Mouse (Mus musculus) hindbrain, embryonic 12.5 days (tissue): ENCODE results near the gene Ubl5. TPM values are rescaled to one million over a fixed set of nuclear protein-coding genes. Genes with fewer than 3 reads are reported as not detected.

ENCODE experiments used
- ATAC-seq: fragments of 200-750 bp; cut with Nextera tagmentation; 2 replicates; pipeline ENCODE4 v1.8.0; 2017; ENCODE audit warnings: moderate TSS enrichment; ENCODE audit not compliant: low FRiP score
- H3K27ac ChIP-seq: fragments of 300-500 bp; sonication (generic); 2 replicates; pipeline ENCODE4 v1.5.1; 2016; ENCODE audit warnings: mild to moderate bottlenecking
- H3K27me3 ChIP-seq: fragments of 300-500 bp; sonication (generic); 2 replicates; pipeline ENCODE4 v1.6.1; 2016; ENCODE audit warnings: mild to moderate bottlenecking
- H3K36me3 ChIP-seq: fragments of 300-500 bp; sonication (generic); 2 replicates; pipeline ENCODE4 v1.6.1; 2016; ENCODE audit warnings: mild to moderate bottlenecking
- H3K4me1 ChIP-seq: fragments of 300-500 bp; sonication (generic); 2 replicates; pipeline ENCODE4 v1.6.1; 2016
- H3K4me2 ChIP-seq: fragments of 300-500 bp; sonication (generic); replicated peaks from 2 replicates; pipeline ENCODE4 v1.6.1; 2016; ENCODE audit warnings: mild to moderate bottlenecking
- H3K4me3 ChIP-seq: fragments of 300-500 bp; sonication (generic); 2 replicates; pipeline ENCODE4 v1.5.1; 2016; ENCODE audit warnings: mild to moderate bottlenecking
- H3K9ac ChIP-seq: fragments of 300-500 bp; sonication (generic); 2 replicates; pipeline ENCODE4 v1.6.1; 2016; ENCODE audit warnings: mild to moderate bottlenecking, moderate library complexity
- H3K9me3 ChIP-seq: fragments of 300-500 bp; sonication (generic); replicated peaks from 2 replicates; pipeline ENCODE4 v1.6.1; 2016; ENCODE audit warnings: mild to moderate bottlenecking
- whole genome bisulfite sequencing: fragments of 180-500 bp; shearing (Covaris S2); methylation state at CpG from one replicate; pipeline ENCODE4 v1.1.7; 2016; 5-methylcytosine and 5-hydroxymethylcytosine counted together
- polyA plus RNA-seq: library from polyadenylated mRNA; unstranded; fragments of >200 nt; fragmentation: Nextera tagmentation; extraction: Ambion mirVana; gene quantifications from 2 replicates; pipeline ENCODE4 v1.2.1, GENCODE M21; 2016

Gene Ubl5
- polyA plus RNA-seq, 1 experiment from 2014 or later = 471 TPM

- Histone ChIP-seq H3K4me2 (no peak overlapping the region), H3K4me1 (peaks cover 20% of the 10 kb centered on the region), H3K27me3 (no peaks in the 10 kb centered on the region), H3K4me3 (no peak overlapping the region), H3K9ac (no peak overlapping the region), H3K36me3 (peaks cover 21% of the 10 kb centered on the region), H3K9me3 (no peaks in the 10 kb centered on the region), H3K27ac (no peak overlapping the region)
- no peak for ATAC-seq
- 89% methylated on average over 4 of the region's 4 CpGs for WGBS
Observed at GRCm38 (mm10) chr9:20639486-20639885, 3.2 kb upstream of the Ubl5 start.

- H3K9ac ChIP-seq = peak overlapping the region; percentile 88
- H3K9me3 ChIP-seq = no peaks in the 10 kb centered on the region
- H3K27me3 ChIP-seq = no peaks in the 10 kb centered on the region
- peak overlapping the region; percentile 98 for H3K4me2 ChIP-seq
- H3K4me3 ChIP-seq = peak overlapping the region; percentile 88
- 27% methylated on average over 6 of the region's 6 CpGs for WGBS
- peaks cover 31% of the 10 kb centered on the region for H3K4me1 ChIP-seq
- H3K36me3 ChIP-seq = peaks cover 26% of the 10 kb centered on the region
- H3K27ac ChIP-seq = 0 out of 2 replicates have a peak overlapping the region, but pooled peaks have one; percentile 93
- ATAC-seq = no peak
Observed at GRCm38 (mm10) chr9:20641501-20641900, 1.2 kb upstream of the Ubl5 start.

- Histone ChIP-seq H3K4me2 (peak overlapping the region; percentile 98), H3K9ac (peak overlapping the region; percentile 88), H3K9me3 (no peaks in the 10 kb centered on the region), H3K4me3 (peak overlapping the region; percentile 88), H3K36me3 (peaks cover 30% of the 10 kb centered on the region), H3K27me3 (no peaks in the 10 kb centered on the region), H3K27ac (peak overlapping the region; percentile 93), H3K4me1 (peaks cover 31% of the 10 kb centered on the region)
- 1% methylated on average over 30 of the region's 30 CpGs for WGBS
- ATAC-seq = peak; percentile 86
Observed at GRCm38 (mm10) chr9:20642896-20643466, 303 bp downstream of the Ubl5 start.

- H3K9me3 ChIP-seq = no peaks in the 10 kb centered on the region
- WGBS = 11% methylated on average over 13 of the region's 13 CpGs
- H3K36me3 ChIP-seq = peaks cover 30% of the 10 kb centered on the region
- H3K4me1 ChIP-seq = peaks cover 31% of the 10 kb centered on the region
- peak overlapping the region; percentile 93; the same call in 1 of the 2 replicates for H3K27ac ChIP-seq
- no peaks in the 10 kb centered on the region for H3K27me3 ChIP-seq
- no peak for ATAC-seq
- H3K9ac ChIP-seq = peak overlapping the region; percentile 88
- peak overlapping the region; percentile 88 for H3K4me3 ChIP-seq
- H3K4me2 ChIP-seq = peak overlapping the region; percentile 98
Observed at GRCm38 (mm10) chr9:20643781-20644180, 1.1 kb downstream of the Ubl5 start.

- peak; percentile 30 for ATAC-seq
- Histone ChIP-seq H3K36me3 (peaks cover 32% of the 10 kb centered on the region), H3K4me3 (peak within 1 kb of the TSS; percentile 88), H3K27ac (peak within 1 kb of the TSS; percentile 93), H3K9me3 (no peaks in the 10 kb centered on the region), H3K4me2 (peak within 1 kb of the TSS; percentile 98), H3K4me1 (peaks cover 31% of the 10 kb centered on the region), H3K9ac (peak within 1 kb of the TSS; percentile 88), H3K27me3 (no peaks in the 10 kb centered on the region)
- under 1% methylated on average over 43 of the region's 43 CpGs for WGBS
Observed at GRCm38 (mm10) chr9:20644360-20645081, 1.8 kb downstream of the Ubl5 start, which contains the start of gene Fbxl12. Fbxl12 (minus strand) TSS chr9:20644767.

- peak overlapping the region; percentile 88 for H3K9ac ChIP-seq
- peaks cover 32% of the 10 kb centered on the region for H3K36me3 ChIP-seq
- ATAC-seq = no peak
- no peaks in the 10 kb centered on the region for H3K9me3 ChIP-seq
- H3K27ac ChIP-seq = peak overlapping the region; percentile 83
- H3K4me1 ChIP-seq = peaks cover 31% of the 10 kb centered on the region
- H3K27me3 ChIP-seq = no peaks in the 10 kb centered on the region
- H3K4me3 ChIP-seq = peak overlapping the region; percentile 88
- H3K4me2 ChIP-seq = peak overlapping the region; percentile 98
- 6% methylated on average over 17 of the region's 17 CpGs for WGBS
Observed at GRCm38 (mm10) chr9:20645121-20645520, 2.4 kb downstream of the Ubl5 start.

GRCm38 (mm10) chr9:20651602-20652259 is 9.1 kb downstream of the Ubl5 start, which contains the start of gene Pin1:
Pin1 (plus strand) TSS chr9:20652095.
- peaks cover 48% of the 10 kb centered on the region for H3K36me3 ChIP-seq
- H3K27ac ChIP-seq = peak within 1 kb of the TSS; percentile 68
- under 1% methylated on average over 45 of the region's 45 CpGs for WGBS

GRCm38 (mm10) chr9:20652260-20652658 is 9.6 kb downstream of the Ubl5 start:
- no peak; the same call in 1 of the 2 replicates for ATAC-seq
- H3K27me3 ChIP-seq = no peaks in the 10 kb centered on the region
- no peak overlapping the region; the same call in 1 of the 2 replicates for H3K27ac ChIP-seq
- 0% methylated on average over 25 of the region's 25 CpGs for WGBS
- peak overlapping the region; percentile 92 for H3K4me3 ChIP-seq
- peak overlapping the region; percentile 89 for H3K9ac ChIP-seq
- peaks cover 48% of the 10 kb centered on the region for H3K36me3 ChIP-seq
- peak overlapping the region; percentile 83 for H3K4me2 ChIP-seq
- H3K4me1 ChIP-seq = peaks cover 32% of the 10 kb centered on the region
- no peaks in the 10 kb centered on the region for H3K9me3 ChIP-seq

More at GRCm38 (mm10) chr9:20651602-20652259, 9.1 kb downstream of the Ubl5 start, which contains the start of gene Pin1:
- Histone ChIP-seq H3K4me3 (peak within 1 kb of the TSS; percentile 92), H3K27me3 (no peaks in the 10 kb centered on the region), H3K9ac (peak within 1 kb of the TSS; percentile 89), H3K4me1 (peaks cover 32% of the 10 kb centered on the region), H3K4me2 (peak within 1 kb of the TSS; percentile 83), H3K9me3 (no peaks in the 10 kb centered on the region)
- peak; percentile 100 for ATAC-seq

GRCm38 (mm10) chr9:20653859-20654258 is 11.2 kb downstream of the Ubl5 start:
- no peak overlapping the region for H3K9ac ChIP-seq
- no peaks in the 10 kb centered on the region for H3K27me3 ChIP-seq
- no peaks in the 10 kb centered on the region for H3K9me3 ChIP-seq
- H3K4me2 ChIP-seq = peak overlapping the region; percentile 83; the same call in 1 of the 2 replicates
- peaks cover 32% of the 10 kb centered on the region for H3K4me1 ChIP-seq
- ATAC-seq = no peak
- WGBS = 92% methylated on average over 3 of the region's 3 CpGs
- H3K4me3 ChIP-seq = no peak overlapping the region
- H3K27ac ChIP-seq = no peak overlapping the region
- peaks cover 49% of the 10 kb centered on the region for H3K36me3 ChIP-seq

- no peak overlapping the region for H3K4me3 ChIP-seq
- peaks cover 75% of the 10 kb centered on the region for H3K36me3 ChIP-seq
- H3K4me1 ChIP-seq = peaks cover 28% of the 10 kb centered on the region
- H3K27ac ChIP-seq = no peak overlapping the region
- no peaks in the 10 kb centered on the region for H3K27me3 ChIP-seq
- ATAC-seq = no peak
- WGBS = 91% methylated on average over 3 of the region's 3 CpGs
- H3K9ac ChIP-seq = no peak overlapping the region
- H3K9me3 ChIP-seq = no peaks in the 10 kb centered on the region
- H3K4me2 ChIP-seq = no peak overlapping the region
Observed at GRCm38 (mm10) chr9:20657546-20657945, 14.9 kb downstream of the Ubl5 start.

GRCm38 (mm10) chr9:20662325-20662724 is 19.6 kb downstream of the Ubl5 start:
- Histone ChIP-seq H3K9ac (no peak overlapping the region), H3K4me3 (no peak overlapping the region), H3K9me3 (no peaks in the 10 kb centered on the region), H3K27ac (peak overlapping the region; percentile 68), H3K4me1 (peaks cover 50% of the 10 kb centered on the region), H3K36me3 (peaks cover 66% of the 10 kb centered on the region), H3K27me3 (no peaks in the 10 kb centered on the region), H3K4me2 (no peak overlapping the region)
- 0 out of 2 replicates have a peak, but pooled peaks have one; percentile 17 for ATAC-seq
- 58% methylated on average over 3 of the region's 3 CpGs for WGBS

- Histone ChIP-seq H3K9me3 (no peaks in the 10 kb centered on the region), H3K4me2 (no peak overlapping the region), H3K4me1 (peaks cover 50% of the 10 kb centered on the region), H3K9ac (peak overlapping the region; percentile 15; the same call in 1 of the 2 replicates), H3K27ac (peak overlapping the region; percentile 68), H3K4me3 (no peak overlapping the region), H3K36me3 (peaks cover 61% of the 10 kb centered on the region), H3K27me3 (no peaks in the 10 kb centered on the region)
- WGBS = 65% methylated on average over 8 of the region's 8 CpGs
- peak; percentile 45 for ATAC-seq
Observed at GRCm38 (mm10) chr9:20662874-20663273, 20.2 kb downstream of the Ubl5 start.
